Mouse (Mus musculus): ENCODE results near the gene Pls1. TPM values are rescaled to one million over a fixed set of nuclear protein-coding genes. Genes with fewer than 3 reads are reported as not detected.

Pls1 gene
- 3.2 and 3.8 TPM in 2 replicates for polyA plus RNA-seq (2016; fragmentation: Nextera tagmentation; extraction: Ambion mirVana)

- peak; percentile 92 for ATAC-seq (ENCODE audit: low FRiP score, low read depth)
- H3K4me3 ChIP-seq = peak within 1 kb of the TSS; percentile 64
- peak within 1 kb of the TSS; percentile 62 for H3K9ac ChIP-seq (replicated peaks)
- WGBS = under 1% methylated on average over 46 of the region's 46 CpGs
- no peak within 1 kb of the TSS for H3K27ac ChIP-seq (replicated peaks)
- H3K4me2 ChIP-seq (replicated peaks) = peak within 1 kb of the TSS; percentile 88
- H3K4me1 ChIP-seq = 0 out of 2 replicates have a peak, but pooled peaks cover 6% of the 10 kb centered on the region
- H3K9me3 ChIP-seq = no peaks in the 10 kb centered on the region
- no peaks in the 10 kb centered on the region for H3K36me3 ChIP-seq
- H3K27me3 ChIP-seq = peaks cover 33% of the 10 kb centered on the region
These were observed at the start of gene Pls1 for GRCm38 (mm10) chr9:95844825-95845460. Pls1 (minus strand) TSS chr9:95845311.

GRCm38 (mm10) chr9:95882751-95883150, 37.6 kb upstream of the Pls1 start:
- Histone ChIP-seq H3K27ac (replicated peaks) (no peak overlapping the region), H3K4me1 (no peaks in the 10 kb centered on the region), H3K27me3 (no peaks in the 10 kb centered on the region), H3K4me2 (replicated peaks) (no peak overlapping the region), H3K9ac (replicated peaks) (no peak overlapping the region), H3K36me3 (peaks cover 26% of the 10 kb centered on the region), H3K4me3 (no peak overlapping the region), H3K9me3 (no peaks in the 10 kb centered on the region)
- ATAC-seq (ENCODE audit: low FRiP score, low read depth) = no peak
- 95% methylated on average over 2 of the region's 2 CpGs for WGBS

- no peaks in the 10 kb centered on the region for H3K4me1 ChIP-seq
- H3K4me2 ChIP-seq (replicated peaks) = no peak overlapping the region
- no peak overlapping the region for H3K9ac ChIP-seq (replicated peaks)
- no peak overlapping the region for H3K4me3 ChIP-seq
- H3K27me3 ChIP-seq = no peaks in the 10 kb centered on the region
- H3K9me3 ChIP-seq = no peaks in the 10 kb centered on the region
- 95% methylated on average over 5 of the region's 5 CpGs for WGBS
- peaks cover 25% of the 10 kb centered on the region for H3K36me3 ChIP-seq
- H3K27ac ChIP-seq (replicated peaks) = no peak overlapping the region
- no peak for ATAC-seq (ENCODE audit: low FRiP score, low read depth)
These were observed 33.1 kb upstream of the Pls1 start for GRCm38 (mm10) chr9:95878246-95878645.

GRCm38 (mm10) chr9:95858027-95858570, 13.0 kb upstream of the Pls1 start:
- peak; percentile 32 for ATAC-seq (ENCODE audit: low FRiP score, low read depth)
- Histone ChIP-seq H3K9ac (replicated peaks) (peak overlapping the region; percentile 74), H3K27me3 (no peaks in the 10 kb centered on the region), H3K4me1 (peaks cover 6% of the 10 kb centered on the region; the same call in 1 of the 2 replicates), H3K4me2 (replicated peaks) (peak overlapping the region; percentile 82), H3K36me3 (peaks cover 8% of the 10 kb centered on the region; the same call in 1 of the 2 replicates), H3K27ac (replicated peaks) (peak overlapping the region; percentile 64), H3K4me3 (peak overlapping the region; percentile 78), H3K9me3 (no peaks in the 10 kb centered on the region)
- WGBS = under 1% methylated on average over 31 of the region's 31 CpGs

GRCm38 (mm10) chr9:95857414-95858026, 12.4 kb upstream of the Pls1 start, which contains the start of gene Atr:
Atr (plus strand) TSS chr9:95857597.
- Histone ChIP-seq H3K4me2 (replicated peaks) (peak within 1 kb of the TSS; percentile 82), H3K4me3 (peak within 1 kb of the TSS; percentile 78), H3K27ac (replicated peaks) (peak within 1 kb of the TSS; percentile 64), H3K36me3 (peaks cover 3% of the 10 kb centered on the region; the same call in 1 of the 2 replicates), H3K27me3 (no peaks in the 10 kb centered on the region), H3K9me3 (no peaks in the 10 kb centered on the region), H3K9ac (replicated peaks) (peak within 1 kb of the TSS; percentile 74), H3K4me1 (peaks cover 6% of the 10 kb centered on the region; the same call in 1 of the 2 replicates)
- WGBS = under 1% methylated on average over 68 of the region's 69 CpGs
- peak; percentile 91 for ATAC-seq (ENCODE audit: low FRiP score, low read depth)

GRCm38 (mm10) chr9:95856004-95856403, 10.9 kb upstream of the Pls1 start:
- WGBS = 85% methylated on average over 4 of the region's 4 CpGs
- no peaks in the 10 kb centered on the region for H3K27me3 ChIP-seq
- peaks cover 6% of the 10 kb centered on the region; the same call in 1 of the 2 replicates for H3K4me1 ChIP-seq
- no peaks in the 10 kb centered on the region for H3K36me3 ChIP-seq
- ATAC-seq (ENCODE audit: low FRiP score, low read depth) = no peak
- no peaks in the 10 kb centered on the region for H3K9me3 ChIP-seq
- no peak overlapping the region for H3K27ac ChIP-seq (replicated peaks)
- no peak overlapping the region for H3K9ac ChIP-seq (replicated peaks)
- H3K4me3 ChIP-seq = no peak overlapping the region
- no peak overlapping the region for H3K4me2 ChIP-seq (replicated peaks)

GRCm38 (mm10) chr9:95854891-95855290, 9.8 kb upstream of the Pls1 start:
- ATAC-seq (ENCODE audit: low FRiP score, low read depth) = no peak
- H3K4me3 ChIP-seq = no peak overlapping the region
- H3K4me1 ChIP-seq = peaks cover 6% of the 10 kb centered on the region; the same call in 1 of the 2 replicates
- no peaks in the 10 kb centered on the region for H3K9me3 ChIP-seq
- no peaks in the 10 kb centered on the region for H3K27me3 ChIP-seq
- H3K9ac ChIP-seq (replicated peaks) = no peak overlapping the region
- no peak overlapping the region for H3K4me2 ChIP-seq (replicated peaks)
- 86% methylated on average over 2 of the region's 2 CpGs for WGBS
- no peaks in the 10 kb centered on the region for H3K36me3 ChIP-seq
- no peak overlapping the region for H3K27ac ChIP-seq (replicated peaks)

- H3K4me3 ChIP-seq = no peak overlapping the region
- no peak overlapping the region for H3K27ac ChIP-seq (replicated peaks)
- H3K9me3 ChIP-seq = no peaks in the 10 kb centered on the region
- no peak overlapping the region for H3K9ac ChIP-seq (replicated peaks)
- no peak for ATAC-seq (ENCODE audit: low FRiP score, low read depth)
- H3K4me1 ChIP-seq = 0 out of 2 replicates have a peak, but pooled peaks cover 3% of the 10 kb centered on the region
- no peaks in the 10 kb centered on the region for H3K27me3 ChIP-seq
- 24% methylated on average over 4 of the region's 4 CpGs for WGBS
- no peaks in the 10 kb centered on the region for H3K36me3 ChIP-seq
- H3K4me2 ChIP-seq (replicated peaks) = no peak overlapping the region
These were observed 7.8 kb upstream of the Pls1 start for GRCm38 (mm10) chr9:95852896-95853295.

- no peak overlapping the region for H3K27ac ChIP-seq (replicated peaks)
- no peaks in the 10 kb centered on the region for H3K9me3 ChIP-seq
- H3K27me3 ChIP-seq = no peaks in the 10 kb centered on the region
- 77% methylated on average over 11 of the region's 11 CpGs for WGBS
- no peak overlapping the region for H3K4me3 ChIP-seq
- ATAC-seq (ENCODE audit: low FRiP score, low read depth) = no peak
- H3K4me1 ChIP-seq = no peaks in the 10 kb centered on the region
- H3K4me2 ChIP-seq (replicated peaks) = no peak overlapping the region
- no peak overlapping the region for H3K9ac ChIP-seq (replicated peaks)
- H3K36me3 ChIP-seq = no peaks in the 10 kb centered on the region
These were observed 6.6 kb upstream of the Pls1 start for GRCm38 (mm10) chr9:95851671-95852070.

- no peak for ATAC-seq (ENCODE audit: low FRiP score, low read depth)
- Histone ChIP-seq H3K4me3 (no peak overlapping the region), H3K4me2 (replicated peaks) (peak overlapping the region; percentile 88), H3K4me1 (0 out of 2 replicates have a peak, but pooled peaks cover 6% of the 10 kb centered on the region), H3K27me3 (peaks cover 33% of the 10 kb centered on the region), H3K9ac (replicated peaks) (no peak overlapping the region), H3K9me3 (no peaks in the 10 kb centered on the region), H3K36me3 (no peaks in the 10 kb centered on the region), H3K27ac (replicated peaks) (no peak overlapping the region)
- 74% methylated on average over 4 of the region's 4 CpGs for WGBS
These were observed 600 bp upstream of the Pls1 start for GRCm38 (mm10) chr9:95845711-95846110.

GRCm38 (mm10) chr9:95839424-95839823, 5.7 kb downstream of the Pls1 start:
- H3K4me2 ChIP-seq (replicated peaks) = no peak overlapping the region
- H3K36me3 ChIP-seq = no peaks in the 10 kb centered on the region
- no peak overlapping the region for H3K9ac ChIP-seq (replicated peaks)
- no peaks in the 10 kb centered on the region for H3K4me1 ChIP-seq
- H3K27me3 ChIP-seq = peaks cover 15% of the 10 kb centered on the region
- H3K27ac ChIP-seq (replicated peaks) = no peak overlapping the region
- H3K4me3 ChIP-seq = no peak overlapping the region
- H3K9me3 ChIP-seq = no peaks in the 10 kb centered on the region
- ATAC-seq (ENCODE audit: low FRiP score, low read depth) = no peak
- WGBS = 94% methylated on average over 3 of the region's 3 CpGs

- no peaks in the 10 kb centered on the region for H3K4me1 ChIP-seq
- no peak overlapping the region for H3K9ac ChIP-seq (replicated peaks)
- H3K4me2 ChIP-seq (replicated peaks) = no peak overlapping the region
- H3K27ac ChIP-seq (replicated peaks) = no peak overlapping the region
- no peaks in the 10 kb centered on the region for H3K27me3 ChIP-seq
- H3K4me3 ChIP-seq = no peak overlapping the region
- no peak for ATAC-seq (ENCODE audit: low FRiP score, low read depth)
- 94% methylated on average over 10 of the region's 10 CpGs for WGBS
- H3K9me3 ChIP-seq = no peaks in the 10 kb centered on the region
- no peaks in the 10 kb centered on the region for H3K36me3 ChIP-seq
These were observed 9.4 kb downstream of the Pls1 start for GRCm38 (mm10) chr9:95835741-95836140.
